Mouse (Mus musculus): ENCODE measurements around the gene Cfap298. TPM values are rescaled to one million over a fixed set of nuclear protein-coding genes. Genes with fewer than 3 reads are reported as not detected.

Gene Cfap298
- polyA plus RNA-seq, 1 experiment from 2014 or later = 42.7 TPM

- Histone ChIP-seq H3K4me2 (no peak overlapping the region), H3K4me3 (replicated peaks) (no peak overlapping the region), H3K4me1 (no peaks in the 10 kb centered on the region), H3K27me3 (replicated peaks) (0 out of 2 replicates have a peak, but pooled peaks cover 5% of the 10 kb centered on the region), H3K27ac (no peak overlapping the region), H3K36me3 (no peaks in the 10 kb centered on the region), H3K9ac (no peak overlapping the region), H3K9me3 (no peaks in the 10 kb centered on the region)
- WGBS = 60% methylated on average over 7 of the region's 7 CpGs
- no peak for ATAC-seq (ENCODE audit: insufficient read depth, low FRiP score, low read depth)
These were observed 27.7 kb downstream of the Cfap298 start for GRCm38 (mm10) chr16:90907250-90907649.

- Histone ChIP-seq H3K4me2 (no peak overlapping the region), H3K4me1 (no peaks in the 10 kb centered on the region), H3K4me3 (replicated peaks) (no peak overlapping the region), H3K9me3 (no peaks in the 10 kb centered on the region), H3K36me3 (no peaks in the 10 kb centered on the region), H3K9ac (no peak overlapping the region), H3K27me3 (replicated peaks) (0 out of 2 replicates have a peak, but pooled peaks cover 5% of the 10 kb centered on the region), H3K27ac (no peak overlapping the region)
- no peak for ATAC-seq (ENCODE audit: insufficient read depth, low FRiP score, low read depth)
- WGBS = 41% methylated on average over 5 of the region's 5 CpGs
These were observed 31.6 kb downstream of the Cfap298 start for GRCm38 (mm10) chr16:90903300-90903699.

- Histone ChIP-seq H3K4me2 (no peak overlapping the region), H3K4me3 (replicated peaks) (no peak overlapping the region), H3K4me1 (no peaks in the 10 kb centered on the region), H3K9ac (no peak overlapping the region), H3K36me3 (no peaks in the 10 kb centered on the region), H3K9me3 (no peaks in the 10 kb centered on the region), H3K27me3 (replicated peaks) (0 out of 2 replicates have a peak, but pooled peaks cover 5% of the 10 kb centered on the region), H3K27ac (no peak overlapping the region)
- 76% methylated on average over 3 of the region's 4 CpGs for WGBS
- no peak for ATAC-seq (ENCODE audit: insufficient read depth, low FRiP score, low read depth)
These were observed 33.5 kb downstream of the Cfap298 start for GRCm38 (mm10) chr16:90901364-90901763.

GRCm38 (mm10) chr16:90899498-90899897, 35.4 kb downstream of the Cfap298 start:
- no peak for ATAC-seq (ENCODE audit: insufficient read depth, low FRiP score, low read depth)
- Histone ChIP-seq H3K27me3 (replicated peaks) (0 out of 2 replicates have a peak, but pooled peaks cover 5% of the 10 kb centered on the region), H3K9me3 (no peaks in the 10 kb centered on the region), H3K4me3 (replicated peaks) (no peak overlapping the region), H3K4me1 (no peaks in the 10 kb centered on the region), H3K36me3 (no peaks in the 10 kb centered on the region), H3K27ac (no peak overlapping the region), H3K4me2 (no peak overlapping the region), H3K9ac (no peak overlapping the region)
- 35% methylated on average over 12 of the region's 12 CpGs for WGBS

GRCm38 (mm10) chr16:90897651-90898050, 37.3 kb downstream of the Cfap298 start:
- Histone ChIP-seq H3K4me2 (no peak overlapping the region), H3K4me3 (replicated peaks) (no peak overlapping the region), H3K9me3 (no peaks in the 10 kb centered on the region), H3K4me1 (no peaks in the 10 kb centered on the region), H3K27me3 (replicated peaks) (no peaks in the 10 kb centered on the region), H3K27ac (no peak overlapping the region), H3K36me3 (no peaks in the 10 kb centered on the region), H3K9ac (no peak overlapping the region)
- ATAC-seq (ENCODE audit: insufficient read depth, low FRiP score, low read depth) = no peak
- WGBS = 93% methylated on average over 3 of the region's 3 CpGs

GRCm38 (mm10) chr16:90893792-90894191, 41.1 kb downstream of the Cfap298 start:
- no peaks in the 10 kb centered on the region; the same call in 1 of the 2 replicates for H3K4me1 ChIP-seq
- no peaks in the 10 kb centered on the region for H3K36me3 ChIP-seq
- H3K4me3 ChIP-seq (replicated peaks) = no peak overlapping the region
- WGBS = 29% methylated on average over 9 of the region's 9 CpGs
- no peak overlapping the region for H3K27ac ChIP-seq
- ATAC-seq (ENCODE audit: insufficient read depth, low FRiP score, low read depth) = no peak
- no peak overlapping the region for H3K9ac ChIP-seq
- no peaks in the 10 kb centered on the region for H3K9me3 ChIP-seq
- H3K4me2 ChIP-seq = no peak overlapping the region
- H3K27me3 ChIP-seq (replicated peaks) = no peaks in the 10 kb centered on the region

- no peak overlapping the region for H3K9ac ChIP-seq
- 72% methylated on average over 7 of the region's 7 CpGs for WGBS
- H3K4me2 ChIP-seq = no peak overlapping the region
- H3K9me3 ChIP-seq = no peaks in the 10 kb centered on the region
- H3K4me3 ChIP-seq (replicated peaks) = no peak overlapping the region
- H3K4me1 ChIP-seq = no peaks in the 10 kb centered on the region; the same call in 1 of the 2 replicates
- no peak for ATAC-seq (ENCODE audit: insufficient read depth, low FRiP score, low read depth)
- no peaks in the 10 kb centered on the region for H3K36me3 ChIP-seq
- no peak overlapping the region for H3K27ac ChIP-seq
- no peaks in the 10 kb centered on the region for H3K27me3 ChIP-seq (replicated peaks)
These were observed 41.9 kb downstream of the Cfap298 start for GRCm38 (mm10) chr16:90893019-90893418.

- no peak overlapping the region for H3K4me2 ChIP-seq
- ATAC-seq (ENCODE audit: insufficient read depth, low FRiP score, low read depth) = no peak
- 27% methylated on average over 8 of the region's 8 CpGs for WGBS
These were observed 42.8 kb downstream of the Cfap298 start for GRCm38 (mm10) chr16:90892081-90892480.

GRCm38 (mm10) chr16:90891601-90892000, 43.3 kb downstream of the Cfap298 start:
- 58% methylated on average over 14 of the region's 14 CpGs for WGBS
- H3K36me3 ChIP-seq = no peaks in the 10 kb centered on the region
- no peak for ATAC-seq (ENCODE audit: insufficient read depth, low FRiP score, low read depth)
- H3K4me2 ChIP-seq = no peak overlapping the region
- H3K9me3 ChIP-seq = no peaks in the 10 kb centered on the region
- H3K4me3 ChIP-seq (replicated peaks) = no peak overlapping the region
- no peaks in the 10 kb centered on the region for H3K27me3 ChIP-seq (replicated peaks)
- no peak overlapping the region for H3K9ac ChIP-seq
- no peaks in the 10 kb centered on the region; the same call in 1 of the 2 replicates for H3K4me1 ChIP-seq
- no peak overlapping the region for H3K27ac ChIP-seq

More at GRCm38 (mm10) chr16:90892081-90892480, 42.8 kb downstream of the Cfap298 start:
- no peaks in the 10 kb centered on the region for H3K9me3 ChIP-seq
- no peaks in the 10 kb centered on the region for H3K36me3 ChIP-seq
- no peaks in the 10 kb centered on the region; the same call in 1 of the 2 replicates for H3K4me1 ChIP-seq
- H3K9ac ChIP-seq = no peak overlapping the region
- no peak overlapping the region for H3K4me3 ChIP-seq (replicated peaks)
- H3K27ac ChIP-seq = no peak overlapping the region
- no peaks in the 10 kb centered on the region for H3K27me3 ChIP-seq (replicated peaks)

DNA sequence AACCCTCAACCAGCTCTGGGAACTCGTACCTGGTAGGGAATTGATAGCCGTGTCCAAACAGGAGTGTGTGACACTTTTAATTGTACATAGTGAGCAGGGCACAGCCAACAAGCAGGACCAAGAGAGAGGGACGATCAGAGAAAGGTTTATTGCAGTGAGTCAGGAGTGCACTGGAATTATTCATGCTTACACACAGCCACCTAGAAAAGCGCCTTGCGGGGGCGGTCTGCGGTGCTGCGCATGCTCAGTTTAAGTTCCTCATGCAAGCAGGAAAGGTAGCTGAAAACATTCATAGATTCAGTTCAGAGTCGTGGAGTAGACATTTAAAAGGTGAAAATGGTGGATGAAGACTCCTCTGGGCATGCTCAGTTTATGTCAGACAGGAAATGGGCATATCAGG, 44.2 kb downstream of the Cfap298 start:
- no peak overlapping the region for H3K9ac ChIP-seq
- ATAC-seq (ENCODE audit: insufficient read depth, low FRiP score, low read depth) = no peak
- no peaks in the 10 kb centered on the region for H3K36me3 ChIP-seq
- H3K4me2 ChIP-seq = no peak overlapping the region
- H3K4me3 ChIP-seq (replicated peaks) = no peak overlapping the region
- no peaks in the 10 kb centered on the region for H3K27me3 ChIP-seq (replicated peaks)
- no peaks in the 10 kb centered on the region for H3K9me3 ChIP-seq
- H3K27ac ChIP-seq = no peak overlapping the region
- 87% methylated on average over 9 of the region's 9 CpGs for WGBS
- no peaks in the 10 kb centered on the region; the same call in 1 of the 2 replicates for H3K4me1 ChIP-seq

DNA sequence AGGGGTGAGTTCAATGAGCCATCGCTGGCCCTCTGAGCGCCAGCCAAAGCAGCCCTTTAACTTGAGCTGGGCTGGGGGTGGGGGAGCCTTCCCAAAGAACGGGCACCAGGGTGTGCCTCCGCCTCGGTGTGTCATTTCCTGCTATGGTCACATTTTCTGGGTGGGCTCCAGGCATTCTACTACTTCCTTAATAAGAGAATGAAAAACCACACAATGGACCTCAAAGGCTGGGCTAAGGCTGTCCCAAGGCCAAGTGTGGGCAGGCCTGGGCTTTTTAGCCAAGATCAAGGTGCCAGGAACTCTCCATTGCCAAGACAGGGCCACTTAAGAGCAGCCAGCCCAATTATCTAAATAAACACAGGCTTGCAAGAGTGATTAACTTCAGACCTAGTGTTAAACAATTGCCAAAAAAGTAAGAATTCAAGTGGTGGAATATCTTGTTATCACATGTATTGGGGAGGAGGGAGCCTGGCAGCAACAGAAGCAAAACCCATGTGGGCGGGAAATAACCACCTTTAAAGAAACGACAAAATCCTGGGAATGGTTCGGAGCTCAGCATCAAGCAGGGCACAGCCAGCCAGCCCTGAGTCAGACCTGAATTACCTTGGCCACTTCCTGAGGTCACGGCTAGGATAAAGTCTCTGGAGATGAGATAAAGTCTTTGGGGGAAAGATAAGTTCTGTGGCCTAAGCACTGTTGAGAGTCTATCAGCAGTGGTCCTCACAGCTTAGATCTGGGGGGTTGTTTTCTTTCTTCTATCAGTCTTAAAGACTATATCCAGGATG, 48.9 kb downstream of the Cfap298 start:
- Histone ChIP-seq H3K4me3 (replicated peaks) (no peak overlapping the region), H3K4me1 (no peaks in the 10 kb centered on the region; the same call in 1 of the 2 replicates), H3K9me3 (no peaks in the 10 kb centered on the region), H3K27me3 (replicated peaks) (no peaks in the 10 kb centered on the region), H3K27ac (peak overlapping the region; percentile 24; the same call in 1 of the 2 replicates), H3K9ac (no peak overlapping the region), H3K4me2 (no peak overlapping the region), H3K36me3 (no peaks in the 10 kb centered on the region)
- WGBS = 58% methylated on average over 9 of the region's 9 CpGs
- ATAC-seq (ENCODE audit: insufficient read depth, low FRiP score, low read depth) = no peak

- Histone ChIP-seq H3K27ac (0 out of 2 replicates have a peak overlapping the region, but pooled peaks have one; percentile 24), H3K4me1 (no peaks in the 10 kb centered on the region; the same call in 1 of the 2 replicates), H3K9me3 (no peaks in the 10 kb centered on the region), H3K27me3 (replicated peaks) (no peaks in the 10 kb centered on the region), H3K4me3 (replicated peaks) (no peak overlapping the region), H3K4me2 (no peak overlapping the region), H3K36me3 (no peaks in the 10 kb centered on the region), H3K9ac (no peak overlapping the region)
- 66% methylated on average over 2 of the region's 2 CpGs for WGBS
- no peak for ATAC-seq (ENCODE audit: insufficient read depth, low FRiP score, low read depth)
These were observed 49.6 kb downstream of the Cfap298 start for GRCm38 (mm10) chr16:90885351-90885750.
